Mouse (Mus musculus) spleen, adult 12 weeks (tissue): Measurements from ENCODE around the gene Scn3b.

Experiments used
- DNase-seq: peaks from one replicate; pipeline ENCODE4 v3.0.0; 2022; ENCODE audit warnings: low spot score

The Scn3b gene

GRCm38 (mm10) chr9:40269103-40269861, at the start of gene Scn3b:
Gene Scn3b, plus strand, starts transcription at chr9:40269217.
- no peak for DNase-seq

GRCm38 (mm10) chr9:40224289-40224688, 44.7 kb upstream of the Scn3b start:
- DNase-seq = no peak

DNA sequence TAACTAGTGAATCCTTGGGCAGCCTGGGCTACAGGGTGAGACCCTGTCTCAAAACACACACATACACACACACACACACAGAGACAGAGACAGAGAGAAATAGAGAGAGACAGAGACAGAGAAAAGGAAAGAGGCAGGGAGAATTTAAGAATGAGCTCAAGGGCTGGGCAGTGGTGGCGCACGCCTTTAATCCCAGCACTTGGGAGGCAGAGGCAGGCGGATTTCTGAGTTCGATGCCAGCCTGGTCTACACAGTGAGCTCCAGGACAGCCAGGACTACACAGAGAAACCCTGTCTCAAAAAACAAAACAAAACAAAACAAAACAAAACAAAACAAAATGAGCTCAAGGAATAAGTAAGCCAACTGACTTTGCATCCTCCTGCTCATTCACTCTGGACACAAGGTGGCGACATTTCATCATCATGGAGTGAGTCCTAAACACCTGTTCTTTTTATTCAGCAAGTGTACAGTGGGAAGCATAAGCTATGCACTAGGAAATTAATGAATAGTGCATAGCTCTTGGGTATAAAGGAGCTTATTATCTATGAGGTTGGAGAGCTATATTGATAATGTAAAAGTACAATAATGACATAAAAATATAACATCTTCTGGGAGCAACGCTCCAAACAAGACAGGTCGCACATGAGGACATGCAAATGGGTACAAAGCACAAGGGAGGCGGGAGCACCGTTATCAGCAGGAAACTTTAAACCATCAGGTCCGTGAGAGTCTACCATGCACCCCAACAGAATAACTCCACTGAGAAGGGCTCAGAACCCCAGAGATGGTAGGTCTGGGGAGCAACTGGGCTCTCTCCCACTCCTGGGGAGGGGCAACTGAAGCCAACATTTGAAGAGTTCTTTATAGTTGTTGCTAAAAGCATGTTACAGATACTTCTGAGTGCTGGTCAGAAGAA, 40.9 kb upstream of the Scn3b start:
- DNase-seq = no peak

DNA sequence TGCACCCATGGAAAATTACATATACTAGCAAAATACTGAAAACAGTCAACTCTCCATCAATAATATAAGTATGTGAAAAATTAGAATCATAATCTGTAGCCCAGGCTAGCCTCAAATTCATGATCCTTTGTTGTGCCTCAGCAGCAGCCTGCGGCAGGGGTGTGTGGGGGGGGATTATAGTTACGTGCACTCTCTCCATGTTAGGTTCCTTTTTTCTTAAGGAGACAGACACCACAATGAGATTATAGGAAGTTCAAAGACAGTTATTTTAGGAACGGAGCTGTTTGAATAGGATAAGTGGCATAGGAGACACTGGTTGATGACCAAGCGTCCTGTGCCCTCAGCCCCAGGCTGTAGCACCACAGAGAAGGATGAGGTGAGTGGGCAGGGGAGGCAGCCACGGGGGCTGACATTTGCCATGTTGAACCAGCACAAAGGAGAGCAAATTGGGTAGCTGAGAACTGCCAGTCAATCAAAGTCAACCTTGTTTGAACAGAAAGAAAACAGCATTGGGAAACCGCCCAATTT, 40.1 kb upstream of the Scn3b start:
- no peak for DNase-seq

DNA sequence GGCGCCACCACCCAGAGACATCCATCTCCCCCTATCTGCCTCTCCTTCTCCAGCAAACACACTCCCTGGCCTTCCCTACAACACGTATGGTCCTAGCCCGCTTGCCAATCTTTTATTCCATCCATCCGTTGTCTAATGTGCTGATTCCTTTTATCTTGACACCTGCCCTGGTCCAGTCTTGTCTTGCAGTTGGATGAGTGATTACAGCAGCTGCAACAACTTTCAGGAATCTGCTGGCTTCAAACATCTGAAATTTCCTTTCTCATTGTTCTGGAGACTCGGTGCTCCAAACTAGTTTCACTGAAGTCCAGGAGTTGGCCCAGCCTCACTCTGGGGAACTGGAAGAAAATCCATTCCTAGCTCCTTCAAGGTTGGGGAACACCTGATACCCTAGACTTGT, 39.5 kb upstream of the Scn3b start:
- DNase-seq = no peak

- DNase-seq = no peak
Measured at GRCm38 (mm10) chr9:40231019-40231418, 38.0 kb upstream of the Scn3b start.

- no peak for DNase-seq
Measured at GRCm38 (mm10) chr9:40234233-40235072, 34.6 kb upstream of the Scn3b start.

DNA sequence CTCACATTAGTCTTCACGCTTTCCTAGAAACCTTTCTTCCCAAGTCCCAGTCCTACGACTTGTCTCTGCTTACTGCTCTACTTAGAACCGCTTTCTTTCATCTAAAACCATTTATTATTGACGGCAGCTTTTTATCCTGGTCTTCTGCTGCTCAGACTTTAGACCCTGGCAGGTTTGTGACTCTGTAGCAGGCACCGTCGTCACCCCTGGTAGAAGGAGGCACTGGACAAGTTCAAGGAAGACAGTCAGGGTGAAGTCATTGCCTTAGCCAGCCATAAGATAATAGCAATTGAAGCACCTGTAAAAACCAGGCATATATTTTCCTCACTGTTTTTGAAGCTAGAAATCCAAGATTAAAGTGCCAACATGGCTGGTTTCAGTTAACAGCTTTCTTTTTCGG, 33.8 kb upstream of the Scn3b start:
- DNase-seq = no peak

DNA sequence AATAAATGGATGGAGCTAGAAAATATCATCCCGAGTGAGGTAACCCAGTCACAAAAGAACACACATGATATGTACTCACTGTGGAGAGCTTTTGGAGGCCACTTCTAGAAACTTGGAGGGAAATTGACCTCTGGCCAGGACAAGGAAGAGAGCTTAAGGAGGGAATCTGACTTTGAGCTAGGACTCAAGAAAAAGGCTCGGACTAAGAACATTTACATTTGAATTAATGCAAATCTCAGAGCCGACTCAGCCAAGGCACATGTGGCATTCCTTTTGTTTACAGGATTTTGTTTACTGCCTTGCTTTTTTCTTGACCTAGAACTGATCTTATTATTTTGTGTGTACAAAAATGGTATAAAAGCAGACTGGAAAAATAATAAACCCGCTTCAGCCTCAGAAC, 29.3 kb upstream of the Scn3b start:
- DNase-seq = no peak

GRCm38 (mm10) chr9:40240311-40240710, 28.7 kb upstream of the Scn3b start:
- DNase-seq = no peak

- no peak for DNase-seq
Measured at GRCm38 (mm10) chr9:40241223-40241801, 27.7 kb upstream of the Scn3b start.

GRCm38 (mm10) chr9:40241951-40242888, 26.8 kb upstream of the Scn3b start:
- DNase-seq = no peak

GRCm38 (mm10) chr9:40245466-40245865, 23.6 kb upstream of the Scn3b start:
- DNase-seq = no peak

DNA sequence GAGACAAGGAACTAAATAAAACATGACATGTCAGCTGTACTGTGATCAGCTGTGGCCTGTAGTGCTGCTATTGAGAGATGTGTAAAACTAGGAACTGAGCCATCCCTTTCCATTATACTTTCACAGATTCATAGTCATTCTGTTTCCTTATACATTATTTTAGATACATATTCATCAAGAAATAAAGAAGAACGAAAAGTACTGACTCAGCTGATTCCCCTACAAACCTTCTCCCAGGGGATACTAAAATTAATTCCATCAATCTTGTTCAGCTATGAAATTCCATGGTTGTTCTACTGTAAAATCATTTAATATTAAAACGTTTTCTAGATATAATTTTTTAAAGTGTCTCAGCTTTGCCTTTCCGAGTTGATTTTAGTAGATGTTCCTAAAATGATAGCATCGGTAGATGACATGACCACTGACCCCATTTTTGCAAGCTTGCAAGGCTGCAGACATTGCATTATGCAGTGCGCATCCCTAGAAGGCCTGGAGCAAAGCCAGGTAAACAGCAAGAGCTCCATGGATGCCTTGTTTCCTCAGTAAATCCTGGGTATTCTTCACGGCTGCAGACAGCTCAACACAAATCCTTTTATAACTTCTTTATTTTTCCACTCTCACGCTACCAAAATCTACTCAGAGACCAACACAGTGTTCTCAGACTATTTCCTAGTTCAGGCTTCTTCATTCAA, 22.9 kb upstream of the Scn3b start:
- no peak for DNase-seq

- no peak for DNase-seq
Measured at GRCm38 (mm10) chr9:40246702-40247101, 22.3 kb upstream of the Scn3b start.

- no peak for DNase-seq
Measured at GRCm38 (mm10) chr9:40249106-40249505, 19.9 kb upstream of the Scn3b start.

DNA sequence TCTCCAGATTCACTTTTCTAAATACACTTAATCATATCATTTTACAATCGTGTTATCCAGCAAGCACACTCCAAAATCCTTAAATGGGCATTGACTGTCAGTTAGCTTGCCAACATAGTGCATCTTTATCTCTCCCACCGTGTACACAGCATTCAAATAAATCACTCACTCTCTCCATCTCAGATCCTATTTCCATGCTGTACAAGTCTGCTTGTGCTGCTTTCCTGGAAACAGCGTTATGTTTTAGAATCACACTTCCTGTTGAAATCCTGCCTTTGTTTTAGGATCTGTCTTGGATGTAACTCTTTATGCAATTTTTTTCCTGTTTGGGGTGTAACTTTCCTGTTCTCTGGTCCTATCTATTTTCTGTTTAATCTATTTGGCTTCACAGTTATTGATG, 16.6 kb upstream of the Scn3b start:
- no peak for DNase-seq

DNA sequence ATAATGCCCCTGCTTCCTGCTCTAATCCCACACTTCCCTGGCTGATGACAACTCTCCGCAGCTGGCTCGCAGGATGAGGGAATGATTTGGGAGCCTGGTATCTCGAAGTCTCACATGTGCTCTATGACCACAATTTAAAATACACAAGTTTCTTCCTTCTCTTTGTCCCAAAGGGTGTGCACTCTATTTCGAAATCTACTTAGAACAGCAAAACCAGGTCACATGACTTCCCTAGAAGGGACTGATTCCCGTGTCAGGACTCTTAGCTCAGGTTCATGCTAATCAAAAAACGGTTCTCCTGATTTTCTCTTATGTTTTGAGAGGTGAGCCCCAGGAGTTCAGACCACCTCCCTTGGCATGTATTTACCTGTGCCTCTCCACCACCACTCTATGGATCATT, 5.1 kb upstream of the Scn3b start:
- DNase-seq = no peak

- DNase-seq = no peak
Measured at GRCm38 (mm10) chr9:40268040-40268747, 823 bp upstream of the Scn3b start.
